Mouse (Mus musculus) layer of hippocampus, adult 9-11 months (tissue): ENCODE results near the gene Cabp2.
"Not testable (repeated sequence)": the region's sequence is repeated elsewhere in the genome, so short reads cannot be mapped to it uniquely, and the experiment has no call there.

Source experiments
- DNase-seq: peaks from one replicate; pipeline ENCODE4 v3.0.0; 2022

The Cabp2 gene

GRCm38 (mm10) chr19:4081394-4081793 lies at the start of gene Cabp2:
Cabp2 (plus strand) TSS chr19:4081578.
- DNase-seq, result no peak

DNA sequence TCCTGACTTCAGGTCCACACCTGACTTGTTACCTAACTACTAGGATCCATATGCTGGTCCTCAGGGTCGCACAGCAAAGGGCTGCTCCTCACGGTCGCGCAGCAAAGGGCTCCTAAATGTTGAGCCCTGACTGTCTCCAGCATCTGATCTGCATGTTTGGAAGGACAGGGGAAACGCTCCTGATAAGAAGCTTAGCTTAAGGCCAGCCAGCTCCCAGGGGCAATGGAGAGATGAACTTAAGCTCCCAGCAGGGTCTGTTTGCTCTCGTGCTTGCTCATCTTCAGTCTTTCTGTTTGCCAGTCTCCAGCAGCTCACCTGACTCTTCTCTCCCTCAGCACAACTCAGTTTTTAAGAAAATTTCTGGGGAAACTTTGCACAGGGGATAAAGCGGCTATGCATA lies 48.7 kb upstream of the Cabp2 start:
- no peak for DNase-seq

DNA sequence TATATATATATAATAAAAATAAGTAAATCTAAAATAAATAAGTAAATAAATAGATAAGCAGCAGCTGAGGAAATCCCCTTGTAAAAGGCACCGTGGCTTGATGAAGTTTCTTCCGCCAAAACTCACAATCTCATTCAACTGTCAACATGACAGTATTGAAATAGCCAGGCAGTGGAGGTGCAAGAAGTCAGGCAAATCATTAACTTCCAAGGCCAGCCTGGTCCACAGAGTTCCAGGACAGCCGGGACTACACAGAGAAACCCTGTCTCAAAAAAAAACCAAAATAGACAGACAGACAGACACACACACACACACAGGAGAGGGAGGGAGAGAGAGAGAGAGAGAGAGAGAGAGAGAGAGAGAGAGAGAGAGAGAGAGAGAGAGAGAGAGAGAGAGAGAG lies 48.1 kb upstream of the Cabp2 start:
- DNase-seq, result no peak

- DNase-seq, result no peak
These were observed 47.6 kb upstream of the Cabp2 start for GRCm38 (mm10) chr19:4033742-4034141.

DNA sequence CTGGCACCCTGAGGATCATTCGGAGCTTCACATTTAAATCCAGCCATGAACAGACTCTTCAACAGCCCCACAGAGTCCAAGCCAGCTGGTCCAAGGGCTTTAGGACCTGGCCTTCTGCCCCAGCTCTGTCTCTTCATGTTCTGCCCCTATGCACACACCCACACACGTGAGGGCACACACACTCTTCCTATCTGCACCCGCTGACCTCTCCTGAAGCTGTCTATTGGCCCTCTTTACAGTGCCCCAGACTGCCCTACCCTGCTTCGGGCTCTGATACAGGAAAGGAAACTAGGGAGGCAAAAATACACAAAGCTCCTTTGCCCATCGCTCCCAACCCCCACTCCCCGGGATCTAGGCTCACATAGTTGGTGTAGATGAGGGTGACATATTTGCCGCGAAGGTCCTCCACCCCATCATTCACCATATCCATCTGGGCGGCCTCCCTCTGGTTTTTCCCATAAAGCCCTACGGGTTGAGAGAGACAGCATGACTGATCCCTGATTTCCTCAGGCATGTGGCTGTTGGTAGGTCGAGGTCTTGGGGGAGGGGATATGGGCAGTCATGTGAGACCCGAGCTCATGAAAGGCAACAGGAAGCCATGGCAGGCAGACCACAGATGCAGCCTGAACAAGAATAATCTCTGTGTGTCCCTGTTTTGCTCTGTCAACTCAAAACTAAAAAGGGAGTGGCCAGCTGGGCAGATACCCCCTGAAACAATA lies 44.9 kb upstream of the Cabp2 start:
- peak; percentile 30 for DNase-seq

DNA sequence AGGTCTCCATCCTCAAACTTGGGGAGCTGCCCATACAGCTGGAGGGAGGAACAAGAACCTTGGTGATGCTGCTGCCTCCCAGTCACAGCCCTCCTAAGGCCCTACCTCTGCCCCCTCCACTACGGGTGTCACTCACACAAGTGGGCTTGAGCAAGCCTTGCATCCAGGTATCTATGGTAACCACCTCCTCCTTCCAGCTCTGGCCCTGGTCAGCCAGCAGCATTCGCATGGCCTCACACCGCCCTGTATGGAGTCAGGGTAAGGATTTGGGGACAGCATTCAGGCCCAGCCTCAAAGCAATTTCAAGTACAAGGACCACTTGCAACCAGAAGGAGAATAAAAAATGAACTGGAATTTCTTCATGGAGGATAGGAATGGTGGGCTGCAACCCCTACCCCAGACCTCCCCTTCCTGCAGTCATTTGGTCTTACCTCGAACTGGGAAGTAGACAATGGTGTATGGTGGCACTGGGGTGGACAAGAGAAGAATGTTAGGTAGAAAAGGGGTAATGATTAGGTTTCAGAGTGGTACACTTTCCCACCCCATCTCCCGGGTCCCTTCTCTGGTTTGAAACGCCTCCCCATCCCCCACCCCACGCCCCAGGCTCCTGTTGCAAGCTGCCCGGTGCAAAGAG lies 44.1 kb upstream of the Cabp2 start:
- not testable (repeated sequence) for DNase-seq

DNA sequence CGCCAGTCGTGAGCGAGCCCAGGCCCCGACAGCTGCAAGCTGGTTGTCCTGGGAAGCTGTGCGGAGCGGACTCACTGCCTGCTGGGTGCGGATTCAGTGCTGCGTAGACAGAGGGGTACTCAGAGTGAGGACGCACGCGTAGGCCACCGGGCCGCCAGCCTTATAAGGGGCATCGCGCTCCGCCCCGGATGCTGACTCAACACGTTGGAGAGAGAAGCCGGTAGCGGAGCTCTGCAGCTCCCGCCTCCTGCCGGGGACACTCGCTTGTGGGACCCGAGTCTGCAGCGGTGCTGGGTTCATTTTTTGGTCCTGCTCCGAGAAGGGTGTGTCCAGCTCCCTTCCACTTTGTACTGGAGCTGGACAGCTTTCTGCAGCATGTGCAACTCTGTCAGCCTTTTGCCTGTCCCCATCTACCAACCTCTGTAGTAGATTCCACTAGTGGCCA lies 43.6 kb upstream of the Cabp2 start, which contains the start of gene Gstp1:
TSS of gene Gstp1 (minus strand) at position 198 of the 445 bp plus-strand sequence.
- DNase-seq, result peak; percentile 92

DNA sequence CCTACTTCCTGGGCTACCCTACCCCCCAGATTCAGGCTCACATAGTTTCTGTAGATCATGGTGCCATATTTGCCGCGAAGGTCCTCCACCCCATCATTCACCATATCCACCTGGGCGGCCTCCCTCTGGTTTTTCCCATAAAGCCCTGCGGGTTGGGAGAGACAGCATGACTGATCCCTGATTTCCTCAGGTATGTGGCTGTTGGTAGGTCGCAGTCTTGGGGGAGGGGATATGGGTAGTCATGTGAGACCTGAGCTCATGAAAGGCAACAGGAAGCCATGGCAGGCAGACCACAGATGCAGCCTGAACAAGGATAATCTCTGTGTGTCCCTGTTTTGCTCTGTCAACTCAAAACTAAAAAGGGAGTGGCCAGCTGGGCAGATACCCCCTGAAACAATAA lies 40.4 kb upstream of the Cabp2 start:
- DNase-seq, result not testable (repeated sequence)

- not testable (repeated sequence) for DNase-seq
These were observed 39.9 kb upstream of the Cabp2 start for GRCm38 (mm10) chr19:4041500-4041899.

- DNase-seq, result no peak
These were observed 39.3 kb upstream of the Cabp2 start for GRCm38 (mm10) chr19:4042124-4042523.

GRCm38 (mm10) chr19:4044109-4044508 lies 37.3 kb upstream of the Cabp2 start:
- DNase-seq, result not testable (repeated sequence)

GRCm38 (mm10) chr19:4045966-4046865 lies 35.2 kb upstream of the Cabp2 start, which contains the start of gene Gstp2:
Gstp2 (minus strand) TSS chr19:4046023.
- DNase-seq, result peak; percentile 91

- no peak for DNase-seq
These were observed 34.5 kb upstream of the Cabp2 start for GRCm38 (mm10) chr19:4046866-4047254.

- DNase-seq, result peak; percentile 41
These were observed 33.5 kb upstream of the Cabp2 start for GRCm38 (mm10) chr19:4047859-4048258.

DNA sequence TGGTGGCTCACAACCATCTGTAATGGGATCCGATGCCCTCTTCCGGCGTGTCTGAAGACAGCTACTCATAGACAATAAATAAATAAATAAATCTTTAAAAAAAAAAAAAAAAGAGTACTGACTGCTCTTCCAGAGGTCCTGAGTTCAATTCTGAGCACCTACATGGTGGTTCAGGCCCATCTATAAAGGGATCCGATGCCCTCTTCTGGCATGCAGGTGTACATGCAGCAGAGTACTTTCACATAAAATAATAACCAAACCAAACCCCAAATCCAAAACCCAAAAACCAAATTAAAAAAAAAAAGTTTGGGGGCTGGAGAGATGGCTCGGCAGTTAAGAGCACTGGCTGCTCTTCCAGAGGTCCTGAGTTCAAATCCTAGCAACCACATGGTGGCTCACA lies 32.3 kb upstream of the Cabp2 start:
- not testable (repeated sequence) for DNase-seq

DNA sequence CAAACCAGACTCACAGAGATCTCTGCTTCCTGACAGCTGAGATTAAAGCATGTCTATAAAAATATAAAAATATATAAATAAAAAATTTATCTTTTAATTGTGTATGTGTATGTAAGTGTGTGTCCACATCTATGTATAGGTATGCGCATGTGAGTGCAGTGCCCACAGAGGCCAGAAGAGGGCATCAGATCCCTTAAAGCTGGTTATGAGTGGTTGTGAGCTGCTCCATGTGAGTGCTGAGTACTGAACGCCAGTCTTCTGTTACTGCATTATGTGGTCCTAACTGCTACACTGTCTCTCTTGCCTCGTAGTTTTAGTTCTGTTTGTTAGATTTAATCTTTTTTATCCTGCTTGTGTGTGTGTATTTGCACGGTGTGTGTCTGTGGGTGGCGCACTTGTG lies 30.4 kb upstream of the Cabp2 start:
- DNase-seq, result no peak

DNA sequence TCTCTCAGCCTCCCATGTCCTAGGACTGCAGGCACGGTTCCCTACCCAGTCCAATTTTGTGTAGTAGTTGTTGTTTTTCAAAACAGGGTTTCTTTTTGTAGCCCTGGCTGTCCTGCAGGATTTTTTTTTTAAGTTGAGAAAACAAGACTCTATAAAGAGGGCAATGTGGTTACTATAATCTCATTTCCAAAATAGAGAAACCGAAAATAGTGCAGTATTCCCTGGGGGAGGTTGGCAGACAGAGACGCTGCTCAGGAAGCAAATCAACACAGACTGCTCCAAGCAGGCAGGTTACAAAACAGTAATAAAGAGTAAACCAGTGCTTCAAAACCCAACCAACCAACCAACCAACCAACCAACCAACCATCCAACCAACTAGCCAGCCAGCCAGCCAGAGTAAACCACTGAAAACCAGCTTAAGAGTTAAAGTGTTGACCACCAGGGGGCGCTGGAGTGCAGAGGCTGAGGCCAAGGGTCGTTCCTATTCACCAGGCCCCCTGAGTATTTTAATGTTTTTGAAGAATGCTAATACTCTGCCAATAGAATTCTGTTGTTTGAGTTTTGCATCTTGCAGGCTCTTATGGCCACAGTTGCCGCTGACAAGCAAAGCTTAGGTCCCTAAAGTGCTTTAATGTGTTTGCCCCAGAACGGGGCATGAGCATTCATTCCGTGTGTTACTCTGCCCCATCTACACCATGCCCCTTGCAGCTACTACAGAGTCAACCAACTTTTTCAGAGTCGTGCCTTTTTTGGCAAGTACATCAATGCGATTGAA lies 29.4 kb upstream of the Cabp2 start:
- DNase-seq, result no peak

- DNase-seq, result no peak
These were observed 28.8 kb upstream of the Cabp2 start for GRCm38 (mm10) chr19:4052516-4053030.

GRCm38 (mm10) chr19:4054613-4055012 lies 26.8 kb upstream of the Cabp2 start:
- no peak for DNase-seq

DNA sequence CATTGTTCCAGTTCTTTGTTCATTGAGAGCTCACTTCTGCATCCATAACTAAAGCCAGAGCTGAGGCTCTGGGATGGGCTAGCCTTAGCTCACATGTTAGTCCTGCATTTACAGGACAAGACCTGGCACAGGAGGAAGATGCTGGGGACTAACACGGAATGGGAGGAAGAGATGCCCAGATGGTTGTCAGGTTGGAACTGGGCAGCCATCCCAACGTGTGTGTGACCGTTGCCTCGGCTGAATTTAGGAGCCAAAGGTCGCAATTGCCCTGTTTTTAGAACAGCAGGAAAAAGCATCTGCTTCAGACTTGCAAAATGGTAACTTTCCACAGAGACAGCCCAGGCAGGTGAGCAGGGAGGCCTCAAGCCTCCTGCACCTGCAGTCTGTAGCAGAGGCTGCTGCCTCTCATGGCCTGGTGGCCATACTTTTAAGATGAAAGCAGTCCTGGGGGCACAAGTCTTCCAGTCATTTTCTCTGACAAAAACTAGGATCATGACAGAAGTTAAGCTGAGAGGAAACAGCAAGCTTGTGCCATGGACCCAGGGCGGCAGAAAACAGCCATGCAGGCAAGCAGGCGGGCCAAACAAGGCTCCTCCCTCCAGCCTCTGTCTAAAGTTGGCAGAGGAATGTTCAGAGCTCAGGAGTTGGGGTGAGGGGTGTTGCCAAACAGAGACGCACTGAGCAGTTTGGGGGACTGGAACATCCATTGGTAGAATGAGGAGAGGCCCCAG lies 26.0 kb upstream of the Cabp2 start:
- no peak for DNase-seq

DNA sequence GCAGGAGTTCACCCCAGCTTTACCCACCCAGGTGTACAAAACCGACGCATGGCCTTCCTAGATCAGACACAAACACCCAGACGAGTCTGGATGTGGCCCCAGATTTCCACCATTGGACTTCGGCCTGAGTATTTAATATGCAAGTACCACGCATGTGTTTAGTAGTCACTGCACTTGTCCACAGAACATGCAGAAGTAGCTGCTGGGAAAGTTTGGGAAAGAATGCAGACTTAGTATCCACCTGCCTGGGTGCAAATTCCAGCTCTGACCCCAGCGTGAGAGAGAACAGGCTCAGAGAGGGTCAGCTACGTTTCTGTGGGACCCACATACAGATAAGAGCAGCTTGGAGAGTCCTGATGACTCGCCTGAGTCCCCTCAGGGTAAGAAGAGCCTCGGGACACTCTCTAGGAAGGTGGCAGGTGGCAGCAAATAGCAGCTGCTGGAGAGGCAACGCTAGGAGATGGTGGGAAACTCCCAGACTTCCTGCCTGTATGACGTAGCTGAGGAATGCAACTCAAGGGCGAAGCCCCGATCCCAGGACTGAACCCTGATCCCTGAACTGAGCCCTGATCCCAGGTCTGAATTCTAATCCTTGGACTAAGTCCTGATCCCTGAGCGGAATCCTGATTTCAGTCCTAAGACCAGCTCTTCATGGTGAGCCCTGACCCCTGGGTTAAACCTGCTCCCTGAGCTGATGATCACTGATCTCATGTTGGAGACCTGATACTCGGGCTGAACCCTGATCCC lies 25.3 kb upstream of the Cabp2 start:
- no peak for DNase-seq
